ENCODE assay signal across 27 mouse cellular contexts in the genomic region with DNA sequence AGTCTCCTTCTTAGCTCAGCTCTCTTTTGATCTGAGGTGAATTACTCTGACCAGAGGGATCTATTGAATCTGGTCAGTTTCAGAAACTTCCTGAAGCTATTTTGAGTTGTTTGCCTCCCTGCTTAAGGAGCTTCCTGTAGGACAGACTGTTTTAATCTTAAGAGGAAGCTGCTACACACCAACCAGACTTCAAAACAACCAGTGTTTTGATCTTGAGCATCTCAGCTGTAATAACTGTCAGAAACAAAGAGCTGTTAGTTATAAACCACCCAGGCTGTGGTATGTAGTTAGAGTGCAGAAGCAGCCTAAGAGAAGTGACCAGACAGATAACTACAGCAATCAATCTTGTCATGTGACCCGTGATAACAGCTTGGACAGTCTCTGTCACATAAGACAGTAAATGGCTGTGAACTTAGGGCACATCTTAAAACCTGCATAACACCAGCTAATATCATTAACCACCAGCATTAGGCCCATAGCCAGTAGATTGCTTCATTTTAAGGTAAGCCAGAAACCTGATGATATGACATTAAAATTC. TPM values are rescaled to one million over a fixed set of nuclear protein-coding genes. Genes with fewer than 3 reads are reported as not detected.
A peak's percentile ranks its signal among the peaks of the same experiment; 100 is the strongest.
DNase-seq lines count a peak whose midpoint lies in the region; ATAC-seq and TF ChIP-seq lines count a peak whose summit lies in the region.
"Had no signal": no experiment of that assay in that cellular context is flagged by ENCODE, and none has a peak within 500 bp of the region (broad histone marks: within the 10 kb centered on the region; RNA-seq: fewer than 3 reads in every experiment).

No protein-coding gene starts in this region.

- ATAC-seq in CD4-positive, CD25-positive, alpha-beta regulatory T cell, adult 4 months, result no peak
- ATAC-seq: forebrain, embryonic 16.5 days had no signal

- WGBS in spleen, adult 2 months, result 19% methylated on average over 1 of the region's 1 CpGs
- 83% methylated on average over 1 of the region's 1 CpGs for WGBS in forebrain, embryonic 10.5 days

- no peaks in the 10 kb centered on the region for H3K9me3 ChIP-seq in forebrain, embryonic 10.5 days
- H3K9me3 ChIP-seq: embryonic facial prominence, embryonic 15.5 days; G1E; heart, embryonic 13.5 days; hindbrain, embryonic 13.5 days; limb, embryonic 10.5 days; neural tube, embryonic 15.5 days had no signal

- no peaks in the 10 kb centered on the region for H3K27me3 ChIP-seq in spleen, adult 2 months (ENCODE audit: control insufficient read depth, insufficient read depth, low read length)
- H3K27me3 ChIP-seq in forebrain, embryonic 10.5 days (ENCODE audit: poor library complexity, severe bottlenecking), result no peaks in the 10 kb centered on the region
- H3K27me3 ChIP-seq: CH12.LX; embryonic facial prominence, embryonic 15.5 days; heart, embryonic 13.5 days; hindbrain, embryonic 13.5 days; neural tube, embryonic 15.5 days had no signal

- H3K4me1 ChIP-seq in spleen, adult 2 months (ENCODE audit: control insufficient read depth, insufficient read depth, insufficient read length), result peaks cover 14% of the 10 kb centered on the region
- H3K4me1 ChIP-seq in bone marrow macrophage, adult 2 months (ENCODE audit: control insufficient read depth, insufficient read depth, low read length), result peaks cover 11% of the 10 kb centered on the region
- H3K4me1 ChIP-seq in forebrain, embryonic 10.5 days, result peaks cover 31% of the 10 kb centered on the region

- no peaks in the 10 kb centered on the region for H3K36me3 ChIP-seq in spleen, adult 2 months (ENCODE audit: control insufficient read depth, insufficient read depth, low read length)
- no peaks in the 10 kb centered on the region for H3K36me3 ChIP-seq in forebrain, embryonic 10.5 days (replicated peaks)
- H3K36me3 ChIP-seq: embryonic facial prominence, embryonic 15.5 days; G1E; heart, embryonic 13.5 days; hindbrain, embryonic 13.5 days; limb, embryonic 10.5 days; neural tube, embryonic 15.5 days had no signal

- no peak for TF ChIP-seq CTCF in spleen, adult 2 months (IDR thresholded peaks at IDR 0.05; ENCODE audit: extremely low read depth, insufficient read depth, insufficient read length, insufficient replicate concordance)
- no peak for TF ChIP-seq CTCF in bone marrow macrophage, adult 2 months (IDR thresholded peaks at IDR 0.05; ENCODE audit: low read depth, low read length)

- peak overlapping the region; percentile 53; the same call in 1 of the 2 replicates for H3K27ac ChIP-seq in spleen, adult 2 months (ENCODE audit: insufficient read depth, low read length)
- H3K27ac ChIP-seq in bone marrow macrophage, adult 2 months (ENCODE audit: insufficient read depth, low read depth, low read length), result peak overlapping the region; percentile 32
- no peak overlapping the region for H3K27ac ChIP-seq in forebrain, embryonic 10.5 days
- H3K27ac ChIP-seq: embryonic facial prominence, embryonic 15.5 days; heart, embryonic 13.5 days; hindbrain, embryonic 13.5 days; kidney, postnatal 0 days; limb, embryonic 10.5 days; neural tube, embryonic 15.5 days had no signal

- no peak for TF ChIP-seq POLR2A in spleen, adult 2 months (IDR thresholded peaks at IDR 0.05; ENCODE audit: low read depth, low read length)
- TF ChIP-seq POLR2A in bone marrow macrophage, adult 2 months (IDR thresholded peaks at IDR 0.05; ENCODE audit: borderline replicate concordance, low read depth, low read length), result no peak

- no peak overlapping the region for H3K4me3 ChIP-seq in spleen, adult 2 months (ENCODE audit: extremely low read depth, insufficient read depth, insufficient read length)
- H3K4me3 ChIP-seq in bone marrow macrophage, adult 2 months (ENCODE audit: insufficient read depth, low read length), result no peak overlapping the region
- no peak overlapping the region for H3K4me3 ChIP-seq in forebrain, embryonic 10.5 days
- H3K4me3 ChIP-seq: embryonic facial prominence, embryonic 15.5 days; heart, embryonic 13.5 days; hindbrain, embryonic 13.5 days; limb, embryonic 10.5 days; neural tube, embryonic 15.5 days had no signal

- DNase-seq in CD4-positive, CD25-positive, alpha-beta regulatory T cell, adult 2 months (ENCODE audit: low read depth, low spot score), result peak; percentile 26
- no peak for DNase-seq in spleen, adult 2 months (ENCODE audit: low read depth in 1 of 2, low spot score in 2 of 2)
- DNase-seq in spleen, adult 12 weeks (ENCODE audit: low spot score), result no peak
- peak; percentile 42 for DNase-seq in 416B (ENCODE audit: low read depth)
- DNase-seq in forebrain, embryonic 10.5 days (ENCODE audit: extremely low spot score, low spot score), result no peak
- no peak for DNase-seq in right cerebral cortex, postnatal 25 days
- DNase-seq: adrenal gland, postnatal 14 days; cerebellum, adult 9-10 months; gastrocnemius, postnatal 14 days; heart, adult 11 months; heart, postnatal 36 days; kidney, adult 18-20 months; lung, postnatal 14 days had no signal

RNA-seq across cellular contexts. Expression of gene Acbd3, which starts 2.1 kb away (rescaled TPM):
- polyA plus RNA-seq in CD4-positive, CD25-positive, alpha-beta regulatory T cell, adult 4 months (2017; shearing (Covaris generic)), result 10 to 100 TPM; 11.2 to 16.1 TPM
- polyA plus RNA-seq in spleen, adult 2 months (2012; rRNA removed), result 7.3 and 8.2 TPM in 2 replicates
- 33.7 and 36.9 TPM in 2 replicates for polyA plus RNA-seq in bone marrow macrophage, adult 2 months (2012; ENCODE audit: insufficient read depth, insufficient read length, missing spikeins)
- 14.7 and 17.0 TPM in 2 replicates for polyA plus RNA-seq in forebrain, embryonic 10.5 days (2016; fragmentation: Nextera tagmentation; extraction: Ambion mirVana)

RNA-seq across cellular contexts. Expression of gene Mixl1, which starts 26.9 kb away (rescaled TPM):
- under 1 TPM in 1 of 2 experiments, not detected in 1; 0.19 TPM for polyA plus RNA-seq in CD4-positive, CD25-positive, alpha-beta regulatory T cell, adult 4 months (2017; shearing (Covaris generic))
- 0.04 TPM in 1 of 2 replicates, not detected in the other for polyA plus RNA-seq in spleen, adult 2 months (2012; rRNA removed)
- not detected in 2 replicates for polyA plus RNA-seq in bone marrow macrophage, adult 2 months (2012; ENCODE audit: insufficient read depth, insufficient read length, missing spikeins)
- 0.11 and 0.17 TPM in 2 replicates for polyA plus RNA-seq in forebrain, embryonic 10.5 days (2016; fragmentation: Nextera tagmentation; extraction: Ambion mirVana)
- polyA plus RNA-seq: forebrain, embryonic 16.5 days; G1E; hindbrain, embryonic 13.5 days; large intestine, adult 2 months; midbrain, embryonic 11.5 days; neural tube, embryonic 15.5 days; small intestine, adult 2 months had no signal

Comparison
In these comparisons a context has a peak if more than half of its experiments do, and no peak if none do; other contexts are left out.
1. DNase-seq: peak in CD4-positive, CD25-positive, alpha-beta regulatory T cell, adult 2 months (single experiment) and 416B (single experiment); none in spleen, adult 2 months (0 of 2), spleen, adult 12 weeks (single experiment), forebrain, embryonic 10.5 days (single experiment) and right cerebral cortex, postnatal 25 days (single experiment).